Mouse (Mus musculus) stomach, embryonic 15.5 days (tissue): Measurements from ENCODE around the gene Gabrr2. TPM values are rescaled to one million over a fixed set of nuclear protein-coding genes. Genes with fewer than 3 reads are reported as not detected.
"Not testable (repeated sequence)": the region's sequence is repeated elsewhere in the genome, so short reads cannot be mapped to it uniquely, and the experiment has no call there.

ENCODE experiments used
- ATAC-seq: fragments of 200-750 bp; cut with Nextera tagmentation; 2 replicates; pipeline ENCODE4 v1.8.0; 2017; ENCODE audit warnings: low read depth, moderate number of reproducible peaks, moderate TSS enrichment; ENCODE audit not compliant: insufficient read depth, low FRiP score
- H3K27ac ChIP-seq: fragments of 300-500 bp; sonication (generic); 2 replicates; pipeline ENCODE4 v1.5.1; 2015; ENCODE audit warnings: mild to moderate bottlenecking, inconsistent platforms
- H3K27me3 ChIP-seq: fragments of 300-500 bp; sonication (generic); replicated peaks from 2 replicates; pipeline ENCODE4 v1.6.1; 2015; ENCODE audit warnings: inconsistent platforms
- H3K36me3 ChIP-seq: fragments of 300-500 bp; sonication (generic); 2 replicates; pipeline ENCODE4 v1.6.1; 2015; ENCODE audit warnings: inconsistent platforms
- H3K4me1 ChIP-seq: fragments of 300-500 bp; sonication (generic); 2 replicates; pipeline ENCODE4 v1.6.1; 2015; ENCODE audit warnings: inconsistent platforms
- H3K4me2 ChIP-seq: fragments of 300-500 bp; sonication (generic); 2 replicates; pipeline ENCODE4 v1.6.1; 2015; ENCODE audit warnings: mild to moderate bottlenecking, inconsistent platforms
- H3K4me3 ChIP-seq: fragments of 300-500 bp; sonication (generic); replicated peaks from 2 replicates; pipeline ENCODE4 v1.5.1; 2015; ENCODE audit warnings: inconsistent platforms
- H3K9ac ChIP-seq: fragments of 300-500 bp; sonication (generic); 2 replicates; pipeline ENCODE4 v1.6.1; 2015; ENCODE audit warnings: inconsistent platforms
- H3K9me3 ChIP-seq: fragments of 300-500 bp; sonication (generic); 2 replicates; pipeline ENCODE4 v1.6.1; 2016; ENCODE audit warnings: inconsistent platforms
- WGBS: fragments of 180-500 bp; shearing (Covaris S2); methylation state at CpG from one replicate; pipeline ENCODE4 v1.1.7; 2015; 5-methylcytosine and 5-hydroxymethylcytosine counted together
- polyA plus RNA-seq: library from polyadenylated mRNA; unstranded; fragments of >200 nt; fragmentation: Nextera tagmentation; extraction: Ambion mirVana; gene quantifications from 2 replicates; pipeline ENCODE4 v1.2.1, GENCODE M21; 2015

Gabrr2 gene
- polyA plus RNA-seq, 1 experiment from 2014 or later, result 0.39 TPM

DNA sequence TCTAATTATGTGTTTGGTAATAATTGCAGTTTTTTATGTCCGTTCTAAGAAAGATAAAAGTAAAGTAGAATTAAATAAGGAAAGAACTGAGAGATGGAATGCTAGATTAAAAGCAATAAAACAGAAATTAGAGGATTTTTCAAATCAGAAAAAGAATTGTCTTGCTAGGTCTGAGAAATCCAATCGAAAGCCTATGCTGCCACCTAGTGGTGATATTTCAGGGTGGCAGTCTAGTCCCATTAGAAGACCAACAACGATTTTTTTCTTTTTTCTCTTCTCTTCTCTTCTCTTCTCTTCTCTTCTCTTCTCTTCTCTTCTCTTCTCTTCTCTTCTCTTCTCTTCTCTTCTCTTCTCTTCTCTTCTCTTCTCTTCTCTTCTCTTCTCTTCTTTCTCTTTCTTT, 56.3 kb downstream of the Gabrr2 start:
- not testable (repeated sequence) for H3K9me3 ChIP-seq, H3K4me1 ChIP-seq, H3K27ac ChIP-seq, H3K4me3 ChIP-seq, H3K27me3 ChIP-seq, ATAC-seq, H3K4me2 ChIP-seq, H3K9ac ChIP-seq, H3K36me3 ChIP-seq
- 3% methylated on average over 3 of the region's 3 CpGs for WGBS

DNA sequence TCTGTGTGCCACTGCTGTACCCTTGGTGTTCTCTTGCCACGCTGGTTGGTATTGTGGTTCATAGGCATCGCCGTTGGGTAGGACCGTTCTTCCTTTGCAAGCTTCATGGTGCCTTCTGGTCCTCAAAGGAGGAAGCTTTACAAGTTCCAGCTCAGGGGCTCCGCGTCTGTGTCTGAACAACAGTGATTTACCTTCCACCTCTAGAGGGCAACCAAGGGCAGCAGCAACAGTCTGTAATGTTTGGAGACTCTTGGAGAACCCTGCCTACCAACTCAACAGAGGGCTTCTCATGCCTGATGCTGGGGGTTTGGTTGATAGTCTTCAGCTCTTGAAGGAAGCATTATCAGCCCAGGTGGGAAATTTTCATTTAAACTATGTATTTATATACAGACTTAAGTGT, 61.7 kb downstream of the Gabrr2 start:
- no peak for ATAC-seq
- Histone ChIP-seq H3K4me3 (no peak overlapping the region), H3K4me2 (no peak overlapping the region), H3K9ac (no peak overlapping the region), H3K4me1 (no peaks in the 10 kb centered on the region), H3K36me3 (no peaks in the 10 kb centered on the region), H3K9me3 (no peaks in the 10 kb centered on the region), H3K27ac (no peak overlapping the region), H3K27me3 (no peaks in the 10 kb centered on the region)
- 79% methylated on average over 6 of the region's 6 CpGs for WGBS

- no peaks in the 10 kb centered on the region for H3K27me3 ChIP-seq
- no peaks in the 10 kb centered on the region for H3K36me3 ChIP-seq
- WGBS, result 50% methylated on average over 10 of the region's 10 CpGs
- no peak overlapping the region for H3K27ac ChIP-seq
- H3K9me3 ChIP-seq, result no peaks in the 10 kb centered on the region
- H3K9ac ChIP-seq, result no peak overlapping the region
- H3K4me2 ChIP-seq, result no peak overlapping the region
- ATAC-seq, result no peak
- no peak overlapping the region for H3K4me3 ChIP-seq
- H3K4me1 ChIP-seq, result no peaks in the 10 kb centered on the region
These were observed 62.7 kb downstream of the Gabrr2 start for GRCm38 (mm10) chr4:33125409-33126084.

DNA sequence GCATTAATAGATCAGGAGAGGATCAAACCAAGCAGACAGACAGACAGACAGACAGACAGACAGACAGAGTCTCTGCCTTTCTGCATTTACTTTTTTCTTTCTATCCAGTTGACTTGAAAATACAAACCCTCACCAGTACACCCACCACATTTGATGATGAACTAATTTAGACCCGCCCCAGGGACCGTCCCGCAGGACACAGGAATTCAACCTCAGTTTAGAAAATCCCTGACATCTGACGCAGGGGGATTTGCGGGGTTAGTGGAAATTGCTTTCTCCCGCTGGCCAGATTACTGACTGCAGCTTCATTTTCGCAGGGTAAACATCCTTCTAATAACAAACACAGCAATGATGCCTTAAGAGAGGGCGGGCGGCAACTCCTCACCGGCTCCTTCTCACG, 69.4 kb downstream of the Gabrr2 start, which contains the start of gene Gabrr1:
Gabrr1 (plus strand) TSS at position 301 of the 400 bp plus-strand sequence.
- Histone ChIP-seq H3K9me3 (no peaks in the 10 kb centered on the region), H3K9ac (no peak within 1 kb of the TSS), H3K36me3 (no peaks in the 10 kb centered on the region), H3K4me3 (no peak within 1 kb of the TSS), H3K27ac (no peak within 1 kb of the TSS), H3K4me2 (no peak within 1 kb of the TSS), H3K27me3 (no peaks in the 10 kb centered on the region), H3K4me1 (no peaks in the 10 kb centered on the region)
- ATAC-seq, result no peak
- 59% methylated on average over 11 of the region's 11 CpGs for WGBS

Other genes starting within 250 kb of the Gabrr2 start
- 4.5 and 5.4 TPM in 2 replicates for gene Ankrd6, start 112.2 kb upstream of the Gabrr2 start, polyA plus RNA-seq
- 8.9 and 13.0 TPM in 2 replicates for gene Rragd, start 80.0 kb upstream of the Gabrr2 start, polyA plus RNA-seq
- gene Ube2j1, start 31.6 kb upstream of the Gabrr2 start, polyA plus RNA-seq, result 42.3 and 45.4 TPM in 2 replicates
- gene Gabrr1, start 69.5 kb downstream of the Gabrr2 start, polyA plus RNA-seq, result not detected in 2 replicates
- gene Pm20d2, start 126.7 kb downstream of the Gabrr2 start, polyA plus RNA-seq, result 1.2 and 1.7 TPM in 2 replicates
- 6.8 and 8.3 TPM in 2 replicates for gene Srsf12, start 146.0 kb downstream of the Gabrr2 start, polyA plus RNA-seq
- gene Pnrc1, start 227.2 kb downstream of the Gabrr2 start, polyA plus RNA-seq, result 90.7 and 99.1 TPM in 2 replicates
- gene Rngtt, start 247.3 kb downstream of the Gabrr2 start, polyA plus RNA-seq, result 20.8 and 22.9 TPM in 2 replicates